Mouse (Mus musculus): Measurements from ENCODE around the gene Il4ra. TPM values are rescaled to one million over a fixed set of nuclear protein-coding genes. Genes with fewer than 3 reads are reported as not detected.

The Il4ra gene
- polyA plus RNA-seq, 1 experiment from 2014 or later = 1.8 TPM

- Histone ChIP-seq H3K9me3 (replicated peaks; ENCODE audit: control insufficient read depth, low read length) (no peaks in the 10 kb centered on the region), H3K9ac (replicated peaks; ENCODE audit: low read length) (no peak overlapping the region), H3K27ac (replicated peaks; ENCODE audit: low read depth, low read length) (no peak overlapping the region), H3K4me3 (ENCODE audit: low read depth, low read length) (no peak overlapping the region), H3K36me3 (replicated peaks; ENCODE audit: control insufficient read depth, insufficient read depth, low read depth, low read length) (no peaks in the 10 kb centered on the region), H3K4me2 (ENCODE audit: low read depth, low read length) (no peak overlapping the region), H3K4me1 (ENCODE audit: control insufficient read depth, insufficient read depth, low read length) (no peaks in the 10 kb centered on the region), H3K27me3 (ENCODE audit: control insufficient read depth, insufficient read depth, low read length) (no peaks in the 10 kb centered on the region)
- ATAC-seq (replicated peaks; ENCODE audit: insufficient number of reproducible peaks, low FRiP score, low TSS enrichment, low read depth) (no peak), DNase-seq (ENCODE audit: low spot score) (no peak)
- WGBS = 76% methylated on average over 5 of the region's 5 CpGs
Observed at GRCm38 (mm10) chr7:125515081-125515853, 36.7 kb upstream of the Il4ra start.

GRCm38 (mm10) chr7:125516723-125517122 lies 35.2 kb upstream of the Il4ra start:
- no peak overlapping the region for H3K4me2 ChIP-seq (ENCODE audit: low read depth, low read length)
- H3K27me3 ChIP-seq (ENCODE audit: control insufficient read depth, insufficient read depth, low read length) = no peaks in the 10 kb centered on the region
- H3K9ac ChIP-seq (replicated peaks; ENCODE audit: low read length) = no peak overlapping the region
- no peak overlapping the region for H3K27ac ChIP-seq (replicated peaks; ENCODE audit: low read depth, low read length)
- no peaks in the 10 kb centered on the region for H3K9me3 ChIP-seq (replicated peaks; ENCODE audit: control insufficient read depth, low read length)
- no peak for ATAC-seq (replicated peaks; ENCODE audit: insufficient number of reproducible peaks, low FRiP score, low TSS enrichment, low read depth)
- WGBS = 92% methylated on average over 8 of the region's 8 CpGs
- no peaks in the 10 kb centered on the region for H3K36me3 ChIP-seq (replicated peaks; ENCODE audit: control insufficient read depth, insufficient read depth, low read depth, low read length)
- no peak overlapping the region for H3K4me3 ChIP-seq (ENCODE audit: low read depth, low read length)
- H3K4me1 ChIP-seq (ENCODE audit: control insufficient read depth, insufficient read depth, low read length) = no peaks in the 10 kb centered on the region
- no peak for DNase-seq (ENCODE audit: low spot score)

- no peak overlapping the region for H3K27ac ChIP-seq (replicated peaks; ENCODE audit: low read depth, low read length)
- H3K9ac ChIP-seq (replicated peaks; ENCODE audit: low read length) = no peak overlapping the region
- DNase-seq (ENCODE audit: low spot score) = peak; percentile 21
- H3K4me2 ChIP-seq (ENCODE audit: low read depth, low read length) = no peak overlapping the region
- H3K27me3 ChIP-seq (ENCODE audit: control insufficient read depth, insufficient read depth, low read length) = no peaks in the 10 kb centered on the region
- H3K4me3 ChIP-seq (ENCODE audit: low read depth, low read length) = no peak overlapping the region
- no peaks in the 10 kb centered on the region for H3K9me3 ChIP-seq (replicated peaks; ENCODE audit: control insufficient read depth, low read length)
- 65% methylated on average over 6 of the region's 6 CpGs for WGBS
- H3K36me3 ChIP-seq (replicated peaks; ENCODE audit: control insufficient read depth, insufficient read depth, low read depth, low read length) = no peaks in the 10 kb centered on the region
- H3K4me1 ChIP-seq (ENCODE audit: control insufficient read depth, insufficient read depth, low read length) = no peaks in the 10 kb centered on the region
- no peak for ATAC-seq (replicated peaks; ENCODE audit: insufficient number of reproducible peaks, low FRiP score, low TSS enrichment, low read depth)
Observed at GRCm38 (mm10) chr7:125517470-125517869, 34.5 kb upstream of the Il4ra start.

- WGBS = 90% methylated on average over 3 of the region's 3 CpGs
- Histone ChIP-seq H3K4me2 (ENCODE audit: low read depth, low read length) (no peak overlapping the region), H3K27ac (replicated peaks; ENCODE audit: low read depth, low read length) (no peak overlapping the region)
Observed at GRCm38 (mm10) chr7:125519715-125520114, 32.2 kb upstream of the Il4ra start.

GRCm38 (mm10) chr7:125523051-125523450 lies 28.9 kb upstream of the Il4ra start:
- WGBS = 83% methylated on average over 3 of the region's 3 CpGs
- Histone ChIP-seq H3K4me3 (ENCODE audit: low read depth, low read length) (no peak overlapping the region), H3K9ac (replicated peaks; ENCODE audit: low read length) (no peak overlapping the region), H3K4me2 (ENCODE audit: low read depth, low read length) (no peak overlapping the region), H3K4me1 (ENCODE audit: control insufficient read depth, insufficient read depth, low read length) (no peaks in the 10 kb centered on the region), H3K9me3 (replicated peaks; ENCODE audit: control insufficient read depth, low read length) (no peaks in the 10 kb centered on the region), H3K36me3 (replicated peaks; ENCODE audit: control insufficient read depth, insufficient read depth, low read depth, low read length) (no peaks in the 10 kb centered on the region), H3K27me3 (ENCODE audit: control insufficient read depth, insufficient read depth, low read length) (no peaks in the 10 kb centered on the region), H3K27ac (replicated peaks; ENCODE audit: low read depth, low read length) (no peak overlapping the region)
- DNase-seq (ENCODE audit: low spot score) (no peak), ATAC-seq (replicated peaks; ENCODE audit: insufficient number of reproducible peaks, low FRiP score, low TSS enrichment, low read depth) (no peak)

More at GRCm38 (mm10) chr7:125519715-125520114, 32.2 kb upstream of the Il4ra start:
- no peaks in the 10 kb centered on the region for H3K27me3 ChIP-seq (ENCODE audit: control insufficient read depth, insufficient read depth, low read length)
- H3K36me3 ChIP-seq (replicated peaks; ENCODE audit: control insufficient read depth, insufficient read depth, low read depth, low read length) = no peaks in the 10 kb centered on the region
- ATAC-seq (replicated peaks; ENCODE audit: insufficient number of reproducible peaks, low FRiP score, low TSS enrichment, low read depth) = no peak
- no peak overlapping the region for H3K9ac ChIP-seq (replicated peaks; ENCODE audit: low read length)
- H3K9me3 ChIP-seq (replicated peaks; ENCODE audit: control insufficient read depth, low read length) = no peaks in the 10 kb centered on the region
- no peak for DNase-seq (ENCODE audit: low spot score)
- no peak overlapping the region for H3K4me3 ChIP-seq (ENCODE audit: low read depth, low read length)
- H3K4me1 ChIP-seq (ENCODE audit: control insufficient read depth, insufficient read depth, low read length) = no peaks in the 10 kb centered on the region

- Histone ChIP-seq H3K9me3 (replicated peaks; ENCODE audit: control insufficient read depth, low read length) (no peaks in the 10 kb centered on the region), H3K9ac (replicated peaks; ENCODE audit: low read length) (no peak overlapping the region), H3K27ac (replicated peaks; ENCODE audit: low read depth, low read length) (no peak overlapping the region), H3K4me3 (ENCODE audit: low read depth, low read length) (no peak overlapping the region), H3K4me2 (ENCODE audit: low read depth, low read length) (no peak overlapping the region), H3K36me3 (replicated peaks; ENCODE audit: control insufficient read depth, insufficient read depth, low read depth, low read length) (no peaks in the 10 kb centered on the region), H3K27me3 (ENCODE audit: control insufficient read depth, insufficient read depth, low read length) (no peaks in the 10 kb centered on the region), H3K4me1 (ENCODE audit: control insufficient read depth, insufficient read depth, low read length) (no peaks in the 10 kb centered on the region)
- 88% methylated on average over 6 of the region's 6 CpGs for WGBS
- DNase-seq (ENCODE audit: low spot score) (no peak), ATAC-seq (replicated peaks; ENCODE audit: insufficient number of reproducible peaks, low FRiP score, low TSS enrichment, low read depth) (no peak)
Observed at GRCm38 (mm10) chr7:125527186-125527585, 24.7 kb upstream of the Il4ra start.

GRCm38 (mm10) chr7:125527901-125528580 lies 23.9 kb upstream of the Il4ra start:
- no peaks in the 10 kb centered on the region for H3K9me3 ChIP-seq (replicated peaks; ENCODE audit: control insufficient read depth, low read length)
- no peak for DNase-seq (ENCODE audit: low spot score)
- 84% methylated on average over 9 of the region's 9 CpGs for WGBS
- H3K4me1 ChIP-seq (ENCODE audit: control insufficient read depth, insufficient read depth, low read length) = no peaks in the 10 kb centered on the region
- no peaks in the 10 kb centered on the region for H3K27me3 ChIP-seq (ENCODE audit: control insufficient read depth, insufficient read depth, low read length)
- no peak for ATAC-seq (replicated peaks; ENCODE audit: insufficient number of reproducible peaks, low FRiP score, low TSS enrichment, low read depth)
- no peak overlapping the region for H3K4me2 ChIP-seq (ENCODE audit: low read depth, low read length)
- H3K27ac ChIP-seq (replicated peaks; ENCODE audit: low read depth, low read length) = no peak overlapping the region
- no peak overlapping the region for H3K4me3 ChIP-seq (ENCODE audit: low read depth, low read length)
- no peaks in the 10 kb centered on the region for H3K36me3 ChIP-seq (replicated peaks; ENCODE audit: control insufficient read depth, insufficient read depth, low read depth, low read length)
- no peak overlapping the region for H3K9ac ChIP-seq (replicated peaks; ENCODE audit: low read length)

- no peak for DNase-seq (ENCODE audit: low spot score)
- Histone ChIP-seq H3K4me3 (ENCODE audit: low read depth, low read length) (no peak overlapping the region), H3K9me3 (replicated peaks; ENCODE audit: control insufficient read depth, low read length) (no peaks in the 10 kb centered on the region)
Observed at GRCm38 (mm10) chr7:125539351-125539750, 12.6 kb upstream of the Il4ra start.

More at GRCm38 (mm10) chr7:125539351-125539750, 12.6 kb upstream of the Il4ra start:
- no peaks in the 10 kb centered on the region for H3K27me3 ChIP-seq (ENCODE audit: control insufficient read depth, insufficient read depth, low read length)
- no peak overlapping the region for H3K9ac ChIP-seq (replicated peaks; ENCODE audit: low read length)
- H3K27ac ChIP-seq (replicated peaks; ENCODE audit: low read depth, low read length) = no peak overlapping the region
- H3K4me1 ChIP-seq (ENCODE audit: control insufficient read depth, insufficient read depth, low read length) = no peaks in the 10 kb centered on the region
- H3K4me2 ChIP-seq (ENCODE audit: low read depth, low read length) = no peak overlapping the region
- H3K36me3 ChIP-seq (replicated peaks; ENCODE audit: control insufficient read depth, insufficient read depth, low read depth, low read length) = no peaks in the 10 kb centered on the region
- 91% methylated on average over 3 of the region's 3 CpGs for WGBS
- no peak for ATAC-seq (replicated peaks; ENCODE audit: insufficient number of reproducible peaks, low FRiP score, low TSS enrichment, low read depth)
